Mouse (Mus musculus): Measurements from ENCODE around the gene Samsn1. TPM values are rescaled to one million over a fixed set of nuclear protein-coding genes. Genes with fewer than 3 reads are reported as not detected.

The Samsn1 gene
- polyA plus RNA-seq, 1 experiment from 2014 or later = 2.2 TPM

- WGBS = 74% methylated on average over 11 of the region's 11 CpGs
- Histone ChIP-seq H3K36me3 (no peaks in the 10 kb centered on the region), H3K4me1 (no peaks in the 10 kb centered on the region), H3K9me3 (no peaks in the 10 kb centered on the region), H3K9ac (no peak overlapping the region), H3K27me3 (no peaks in the 10 kb centered on the region), H3K4me3 (no peak overlapping the region), H3K4me2 (no peak overlapping the region), H3K27ac (no peak overlapping the region)
- ATAC-seq (ENCODE audit: insufficient number of reproducible peaks, insufficient read depth, low FRiP score, low TSS enrichment, low read depth) = no peak
These were observed 92.4 kb downstream of the Samsn1 start for GRCm38 (mm10) chr16:75929536-75930221.

- WGBS = 65% methylated on average over 2 of the region's 2 CpGs
- Histone ChIP-seq H3K9ac (no peak overlapping the region), H3K9me3 (no peaks in the 10 kb centered on the region), H3K4me2 (no peak overlapping the region), H3K27ac (no peak overlapping the region), H3K36me3 (no peaks in the 10 kb centered on the region), H3K27me3 (no peaks in the 10 kb centered on the region), H3K4me3 (no peak overlapping the region), H3K4me1 (no peaks in the 10 kb centered on the region)
- no peak for ATAC-seq (ENCODE audit: insufficient number of reproducible peaks, insufficient read depth, low FRiP score, low TSS enrichment, low read depth)
These were observed 95.6 kb downstream of the Samsn1 start for GRCm38 (mm10) chr16:75926511-75926910.

GRCm38 (mm10) chr16:75920870-75921269 lies 101.2 kb downstream of the Samsn1 start:
- Histone ChIP-seq H3K4me1 (no peaks in the 10 kb centered on the region), H3K4me3 (no peak overlapping the region), H3K36me3 (no peaks in the 10 kb centered on the region), H3K9me3 (no peaks in the 10 kb centered on the region), H3K4me2 (no peak overlapping the region), H3K27ac (no peak overlapping the region), H3K27me3 (no peaks in the 10 kb centered on the region), H3K9ac (no peak overlapping the region)
- WGBS = 74% methylated on average over 4 of the region's 4 CpGs
- no peak for ATAC-seq (ENCODE audit: insufficient number of reproducible peaks, insufficient read depth, low FRiP score, low TSS enrichment, low read depth)

GRCm38 (mm10) chr16:75919298-75919697 lies 102.8 kb downstream of the Samsn1 start:
- no peak for ATAC-seq (ENCODE audit: insufficient number of reproducible peaks, insufficient read depth, low FRiP score, low TSS enrichment, low read depth)
- 83% methylated on average over 4 of the region's 4 CpGs for WGBS
- no peak overlapping the region for H3K9ac ChIP-seq
- no peak overlapping the region for H3K4me3 ChIP-seq
- H3K4me1 ChIP-seq = no peaks in the 10 kb centered on the region
- no peak overlapping the region for H3K27ac ChIP-seq
- H3K27me3 ChIP-seq = no peaks in the 10 kb centered on the region
- H3K4me2 ChIP-seq = no peak overlapping the region
- no peaks in the 10 kb centered on the region for H3K9me3 ChIP-seq
- H3K36me3 ChIP-seq = no peaks in the 10 kb centered on the region

- H3K9me3 ChIP-seq = no peaks in the 10 kb centered on the region
- no peak for ATAC-seq (ENCODE audit: insufficient number of reproducible peaks, insufficient read depth, low FRiP score, low TSS enrichment, low read depth)
- H3K27me3 ChIP-seq = no peaks in the 10 kb centered on the region
- no peak overlapping the region for H3K27ac ChIP-seq
- no peak overlapping the region for H3K9ac ChIP-seq
- no peaks in the 10 kb centered on the region for H3K36me3 ChIP-seq
- H3K4me1 ChIP-seq = no peaks in the 10 kb centered on the region
- H3K4me3 ChIP-seq = no peak overlapping the region
- 90% methylated on average over 5 of the region's 5 CpGs for WGBS
- H3K4me2 ChIP-seq = no peak overlapping the region
These were observed 104.4 kb downstream of the Samsn1 start for GRCm38 (mm10) chr16:75917712-75918111.

GRCm38 (mm10) chr16:75912051-75912450 lies 110.0 kb downstream of the Samsn1 start:
- H3K9me3 ChIP-seq = no peaks in the 10 kb centered on the region
- no peak overlapping the region for H3K4me2 ChIP-seq
- no peak for ATAC-seq (ENCODE audit: insufficient number of reproducible peaks, insufficient read depth, low FRiP score, low TSS enrichment, low read depth)
- H3K27me3 ChIP-seq = no peaks in the 10 kb centered on the region
- H3K36me3 ChIP-seq = no peaks in the 10 kb centered on the region
- no peak overlapping the region for H3K9ac ChIP-seq
- no peak overlapping the region for H3K27ac ChIP-seq
- WGBS = 88% methylated on average over 5 of the region's 5 CpGs
- no peak overlapping the region for H3K4me3 ChIP-seq
- no peaks in the 10 kb centered on the region for H3K4me1 ChIP-seq

- Histone ChIP-seq H3K9ac (no peak overlapping the region), H3K27me3 (no peaks in the 10 kb centered on the region), H3K27ac (no peak overlapping the region), H3K9me3 (no peaks in the 10 kb centered on the region), H3K4me3 (no peak overlapping the region), H3K36me3 (no peaks in the 10 kb centered on the region), H3K4me2 (no peak overlapping the region), H3K4me1 (no peaks in the 10 kb centered on the region)
- 68% methylated on average over 8 of the region's 8 CpGs for WGBS
- no peak for ATAC-seq (ENCODE audit: insufficient number of reproducible peaks, insufficient read depth, low FRiP score, low TSS enrichment, low read depth)
These were observed 113.2 kb downstream of the Samsn1 start for GRCm38 (mm10) chr16:75908635-75909494.

GRCm38 (mm10) chr16:75906790-75907189 lies 115.3 kb downstream of the Samsn1 start:
- ATAC-seq (ENCODE audit: insufficient number of reproducible peaks, insufficient read depth, low FRiP score, low TSS enrichment, low read depth) = no peak
- Histone ChIP-seq H3K27me3 (no peaks in the 10 kb centered on the region), H3K9me3 (no peaks in the 10 kb centered on the region), H3K4me3 (no peak overlapping the region), H3K4me1 (no peaks in the 10 kb centered on the region), H3K4me2 (no peak overlapping the region), H3K36me3 (no peaks in the 10 kb centered on the region), H3K9ac (no peak overlapping the region), H3K27ac (no peak overlapping the region)
- WGBS = 69% methylated on average over 2 of the region's 2 CpGs

- ATAC-seq (ENCODE audit: insufficient number of reproducible peaks, insufficient read depth, low FRiP score, low TSS enrichment, low read depth) = no peak
- WGBS = 92% methylated on average over 1 of the region's 1 CpGs
- Histone ChIP-seq H3K4me3 (no peak overlapping the region), H3K9ac (no peak overlapping the region), H3K36me3 (no peaks in the 10 kb centered on the region), H3K27ac (no peak overlapping the region), H3K4me2 (no peak overlapping the region), H3K27me3 (no peaks in the 10 kb centered on the region), H3K4me1 (no peaks in the 10 kb centered on the region), H3K9me3 (no peaks in the 10 kb centered on the region)
These were observed 115.8 kb downstream of the Samsn1 start for GRCm38 (mm10) chr16:75906260-75906659.

GRCm38 (mm10) chr16:75905324-75905723 lies 116.8 kb downstream of the Samsn1 start:
- H3K9ac ChIP-seq = no peak overlapping the region
- no peak for ATAC-seq (ENCODE audit: insufficient number of reproducible peaks, insufficient read depth, low FRiP score, low TSS enrichment, low read depth)
- H3K27ac ChIP-seq = no peak overlapping the region
- WGBS = 72% methylated on average over 1 of the region's 1 CpGs
- H3K9me3 ChIP-seq = no peaks in the 10 kb centered on the region
- no peaks in the 10 kb centered on the region for H3K4me1 ChIP-seq
- no peaks in the 10 kb centered on the region for H3K27me3 ChIP-seq
- H3K36me3 ChIP-seq = no peaks in the 10 kb centered on the region
- no peak overlapping the region for H3K4me3 ChIP-seq
- no peak overlapping the region for H3K4me2 ChIP-seq

GRCm38 (mm10) chr16:75904072-75904471 lies 118.0 kb downstream of the Samsn1 start:
- 83% methylated on average over 4 of the region's 4 CpGs for WGBS
- no peak for ATAC-seq (ENCODE audit: insufficient number of reproducible peaks, insufficient read depth, low FRiP score, low TSS enrichment, low read depth)

GRCm38 (mm10) chr16:75903028-75903427 lies 119.1 kb downstream of the Samsn1 start:
- Histone ChIP-seq H3K9me3 (no peaks in the 10 kb centered on the region), H3K36me3 (no peaks in the 10 kb centered on the region), H3K27ac (no peak overlapping the region), H3K4me1 (no peaks in the 10 kb centered on the region), H3K4me2 (no peak overlapping the region), H3K27me3 (no peaks in the 10 kb centered on the region), H3K9ac (no peak overlapping the region), H3K4me3 (no peak overlapping the region)
- ATAC-seq (ENCODE audit: insufficient number of reproducible peaks, insufficient read depth, low FRiP score, low TSS enrichment, low read depth) = no peak
- 84% methylated on average over 3 of the region's 3 CpGs for WGBS

More at GRCm38 (mm10) chr16:75904072-75904471, 118.0 kb downstream of the Samsn1 start:
- no peak overlapping the region for H3K4me3 ChIP-seq
- H3K9me3 ChIP-seq = no peaks in the 10 kb centered on the region
- H3K4me2 ChIP-seq = no peak overlapping the region
- no peaks in the 10 kb centered on the region for H3K27me3 ChIP-seq
- no peak overlapping the region for H3K9ac ChIP-seq
- no peaks in the 10 kb centered on the region for H3K4me1 ChIP-seq
- no peak overlapping the region for H3K27ac ChIP-seq
- no peaks in the 10 kb centered on the region for H3K36me3 ChIP-seq
